Mouse (Mus musculus): ENCODE measurements around the gene Myo18b.

DNA sequence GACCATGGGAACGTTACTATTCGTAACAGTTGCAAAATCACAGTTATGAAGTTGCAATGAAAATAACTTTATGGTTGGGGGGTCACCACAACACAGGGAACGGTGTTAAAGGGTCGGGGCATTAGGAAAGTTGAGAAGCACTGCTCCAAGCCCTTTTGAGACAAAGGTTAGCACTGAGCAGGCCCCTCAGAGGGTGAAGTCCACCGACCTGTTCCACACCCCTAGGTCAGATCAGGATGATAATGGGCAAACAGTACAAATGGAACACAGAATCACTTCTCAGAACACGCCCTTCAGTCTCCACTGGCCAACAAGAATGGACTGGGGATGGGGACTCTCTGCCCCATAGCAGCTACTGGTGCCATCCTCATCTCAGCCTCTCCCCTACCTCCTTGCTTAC lies 23.2 kb downstream of the Myo18b start:
- TF ChIP-seq CTCF (IDR thresholded peaks at IDR 0.05; ENCODE audit: borderline replicate concordance, insufficient read depth, low read length) (no peak), POLR2A (IDR thresholded peaks at IDR 0.05; ENCODE audit: low read depth, low read length) (no peak)

Data from embryonic fibroblast, embryonic 13.5 days (primary cell).